Mouse (Mus musculus) liver, embryonic 12.5 days (tissue): Measurements from ENCODE around the gene Prg2. TPM values are rescaled to one million over a fixed set of nuclear protein-coding genes. Genes with fewer than 3 reads are reported as not detected.

ENCODE experiments used
- ATAC-seq: fragments of 200-750 bp; cut with Nextera tagmentation; 2 replicates; pipeline ENCODE4 v1.8.0; 2017; ENCODE audit warnings: moderate number of reproducible peaks, mild to moderate bottlenecking, moderate library complexity
- H3K27ac ChIP-seq: fragments of 300-500 bp; sonication (generic); 2 replicates; pipeline ENCODE4 v1.5.1; 2016; ENCODE audit warnings: mild to moderate bottlenecking
- H3K27me3 ChIP-seq: fragments of 300-500 bp; sonication (generic); replicated peaks from 2 replicates; pipeline ENCODE4 v1.6.1; 2016; ENCODE audit warnings: mild to moderate bottlenecking, moderate library complexity
- H3K36me3 ChIP-seq: fragments of 300-500 bp; sonication (generic); 2 replicates; pipeline ENCODE4 v1.6.1; 2016; ENCODE audit warnings: mild to moderate bottlenecking, moderate library complexity
- H3K4me1 ChIP-seq: fragments of 300-500 bp; sonication (generic); 2 replicates; pipeline ENCODE4 v1.6.1; 2016
- H3K4me2 ChIP-seq: fragments of 300-500 bp; sonication (generic); 2 replicates; pipeline ENCODE4 v1.6.1; 2016; ENCODE audit warnings: mild to moderate bottlenecking, moderate library complexity
- H3K4me3 ChIP-seq: fragments of 300-500 bp; sonication (generic); 2 replicates; pipeline ENCODE4 v1.5.1; 2016; ENCODE audit warnings: mild to moderate bottlenecking, moderate library complexity
- H3K9ac ChIP-seq: fragments of 300-500 bp; sonication (generic); 2 replicates; pipeline ENCODE4 v1.6.1; 2016; ENCODE audit warnings: mild to moderate bottlenecking, moderate library complexity
- H3K9me3 ChIP-seq: fragments of 300-500 bp; sonication (generic); replicated peaks from 2 replicates; pipeline ENCODE4 v1.6.1; 2016; ENCODE audit warnings: mild to moderate bottlenecking, moderate library complexity
- WGBS: fragments of 180-500 bp; shearing (Covaris S2); methylation state at CpG from one replicate; pipeline ENCODE4 v1.1.7; 2016; ENCODE audit not compliant: insufficient replicate concordance; 5-methylcytosine and 5-hydroxymethylcytosine counted together
- polyA plus RNA-seq: library from polyadenylated mRNA; unstranded; fragments of >200 nt; fragmentation: Nextera tagmentation; extraction: Ambion mirVana; gene quantifications from 2 replicates; pipeline ENCODE4 v1.2.1, GENCODE M21; 2016

Prg2 gene
- polyA plus RNA-seq, result 27.7 and 79.1 TPM in 2 replicates

- H3K36me3 ChIP-seq, result no peaks in the 10 kb centered on the region
- H3K4me3 ChIP-seq, result no peak within 1 kb of the TSS
- H3K4me1 ChIP-seq, result 0 out of 2 replicates have a peak, but pooled peaks cover 4% of the 10 kb centered on the region
- H3K27ac ChIP-seq, result no peak within 1 kb of the TSS
- H3K9me3 ChIP-seq, result no peaks in the 10 kb centered on the region
- ATAC-seq, result no peak
- WGBS, result 30% methylated on average over 1 of the region's 1 CpGs
- peaks cover 33% of the 10 kb centered on the region for H3K27me3 ChIP-seq
- no peak within 1 kb of the TSS for H3K4me2 ChIP-seq
- no peak within 1 kb of the TSS for H3K9ac ChIP-seq
Observed at GRCm38 (mm10) chr2:84980188-84980587, at the start of gene Prg2. Gene Prg2, plus strand, starts transcription at chr2:84980461.

GRCm38 (mm10) chr2:84933992-84934648 lies 46.1 kb upstream of the Prg2 start:
- 45% methylated on average over 8 of the region's 8 CpGs for whole genome bisulfite sequencing
- Histone ChIP-seq H3K27ac (no peak overlapping the region), H3K4me2 (no peak overlapping the region), H3K4me3 (no peak overlapping the region), H3K36me3 (peaks cover 11% of the 10 kb centered on the region), H3K4me1 (peaks cover 42% of the 10 kb centered on the region), H3K27me3 (peaks cover 26% of the 10 kb centered on the region), H3K9ac (no peak overlapping the region), H3K9me3 (no peaks in the 10 kb centered on the region)
- no peak for ATAC-seq

- no peak for ATAC-seq
- no peak overlapping the region for H3K27ac ChIP-seq
- no peak overlapping the region for H3K9ac ChIP-seq
- peaks cover 21% of the 10 kb centered on the region for H3K27me3 ChIP-seq
- peaks cover 47% of the 10 kb centered on the region for H3K4me1 ChIP-seq
- 74% methylated on average over 4 of the region's 4 CpGs for WGBS
- no peak overlapping the region for H3K4me2 ChIP-seq
- no peak overlapping the region for H3K4me3 ChIP-seq
- H3K9me3 ChIP-seq, result no peaks in the 10 kb centered on the region
- peaks cover 16% of the 10 kb centered on the region for H3K36me3 ChIP-seq
Observed at GRCm38 (mm10) chr2:84934649-84935007, 45.6 kb upstream of the Prg2 start.

- peaks cover 20% of the 10 kb centered on the region for H3K36me3 ChIP-seq
- peak overlapping the region; percentile 15; the same call in 1 of the 2 replicates for H3K9ac ChIP-seq
Observed at GRCm38 (mm10) chr2:84935065-84935464, 45.2 kb upstream of the Prg2 start.

GRCm38 (mm10) chr2:84936474-84937429 lies 43.5 kb upstream of the Prg2 start, which contains the start of gene Slc43a3:
Gene Slc43a3, plus strand, starts transcription at chr2:84936579.
- no peaks in the 10 kb centered on the region for H3K9me3 ChIP-seq
- 0 out of 2 replicates have a peak, but pooled peaks cover 4% of the 10 kb centered on the region for H3K27me3 ChIP-seq
- ATAC-seq, result peak; percentile 74
- peaks cover 37% of the 10 kb centered on the region for H3K36me3 ChIP-seq
- H3K4me1 ChIP-seq, result peaks cover 63% of the 10 kb centered on the region
- H3K27ac ChIP-seq, result peak within 1 kb of the TSS; percentile 100
- peak within 1 kb of the TSS; percentile 87 for H3K4me2 ChIP-seq
- peak within 1 kb of the TSS; percentile 98 for H3K9ac ChIP-seq
- H3K4me3 ChIP-seq, result peak within 1 kb of the TSS; percentile 86
- 3% methylated on average over 38 of the region's 38 CpGs for WGBS

More at GRCm38 (mm10) chr2:84935065-84935464, 45.2 kb upstream of the Prg2 start:
- H3K4me2 ChIP-seq, result peak overlapping the region; percentile 33
- H3K4me3 ChIP-seq, result no peak overlapping the region
- peaks cover 17% of the 10 kb centered on the region for H3K27me3 ChIP-seq
- no peak for ATAC-seq
- no peaks in the 10 kb centered on the region for H3K9me3 ChIP-seq
- peak overlapping the region; percentile 68 for H3K27ac ChIP-seq
- H3K4me1 ChIP-seq, result peaks cover 52% of the 10 kb centered on the region
- WGBS, result 81% methylated on average over 5 of the region's 5 CpGs

GRCm38 (mm10) chr2:84937491-84938150 lies 42.6 kb upstream of the Prg2 start:
- Histone ChIP-seq H3K27ac (peak overlapping the region; percentile 100), H3K9me3 (no peaks in the 10 kb centered on the region), H3K27me3 (no peaks in the 10 kb centered on the region), H3K36me3 (peaks cover 46% of the 10 kb centered on the region), H3K4me2 (peak overlapping the region; percentile 87), H3K9ac (peak overlapping the region; percentile 98), H3K4me3 (peak overlapping the region; percentile 86), H3K4me1 (peaks cover 72% of the 10 kb centered on the region)
- WGBS, result 18% methylated on average over 3 of the region's 3 CpGs
- ATAC-seq, result no peak

- peaks cover 78% of the 10 kb centered on the region for H3K4me1 ChIP-seq
- no peaks in the 10 kb centered on the region for H3K27me3 ChIP-seq
- peak; percentile 90 for ATAC-seq
- peak overlapping the region; percentile 100 for H3K27ac ChIP-seq
- WGBS, result 8% methylated on average over 5 of the region's 5 CpGs
- peak overlapping the region; percentile 98 for H3K9ac ChIP-seq
- H3K4me2 ChIP-seq, result peak overlapping the region; percentile 87
- peaks cover 54% of the 10 kb centered on the region for H3K36me3 ChIP-seq
- H3K4me3 ChIP-seq, result peak overlapping the region; percentile 86
- H3K9me3 ChIP-seq, result no peaks in the 10 kb centered on the region
Observed at GRCm38 (mm10) chr2:84938249-84938946, 41.9 kb upstream of the Prg2 start.

- ATAC-seq, result no peak
- Histone ChIP-seq H3K36me3 (peaks cover 63% of the 10 kb centered on the region), H3K4me3 (peak overlapping the region; percentile 86), H3K4me1 (peaks cover 79% of the 10 kb centered on the region), H3K4me2 (peak overlapping the region; percentile 87), H3K27me3 (no peaks in the 10 kb centered on the region), H3K9ac (peak overlapping the region; percentile 98), H3K9me3 (no peaks in the 10 kb centered on the region), H3K27ac (peak overlapping the region; percentile 100)
- 18% methylated on average over 3 of the region's 3 CpGs for WGBS
Observed at GRCm38 (mm10) chr2:84939306-84939705, 41.0 kb upstream of the Prg2 start.

- H3K27me3 ChIP-seq, result no peaks in the 10 kb centered on the region
- WGBS, result 51% methylated on average over 6 of the region's 6 CpGs
- H3K36me3 ChIP-seq, result peaks cover 67% of the 10 kb centered on the region
- H3K4me1 ChIP-seq, result peaks cover 79% of the 10 kb centered on the region
- peak overlapping the region; percentile 100 for H3K27ac ChIP-seq
- H3K9me3 ChIP-seq, result no peaks in the 10 kb centered on the region
- ATAC-seq, result peak; percentile 3; the same call in 1 of the 2 replicates
- peak overlapping the region; percentile 98 for H3K9ac ChIP-seq
- peak overlapping the region; percentile 86 for H3K4me3 ChIP-seq
- peak overlapping the region; percentile 87 for H3K4me2 ChIP-seq
Observed at GRCm38 (mm10) chr2:84939711-84940110, 40.5 kb upstream of the Prg2 start.

- H3K4me1 ChIP-seq, result peaks cover 86% of the 10 kb centered on the region
- peaks cover 83% of the 10 kb centered on the region for H3K36me3 ChIP-seq
Observed at GRCm38 (mm10) chr2:84941332-84941731, 38.9 kb upstream of the Prg2 start.

GRCm38 (mm10) chr2:84941795-84942194 lies 38.5 kb upstream of the Prg2 start:
- Histone ChIP-seq H3K4me2 (peak overlapping the region; percentile 32), H3K4me1 (peaks cover 90% of the 10 kb centered on the region), H3K9me3 (no peaks in the 10 kb centered on the region), H3K27ac (peak overlapping the region; percentile 58), H3K36me3 (peaks cover 88% of the 10 kb centered on the region), H3K4me3 (no peak overlapping the region), H3K27me3 (no peaks in the 10 kb centered on the region), H3K9ac (peak overlapping the region; percentile 98; the same call in 1 of the 2 replicates)
- WGBS, result 95% methylated on average over 4 of the region's 4 CpGs
- no peak for ATAC-seq

More at GRCm38 (mm10) chr2:84941332-84941731, 38.9 kb upstream of the Prg2 start:
- ATAC-seq, result no peak
- no peaks in the 10 kb centered on the region for H3K27me3 ChIP-seq
- peak overlapping the region; percentile 87 for H3K4me2 ChIP-seq
- WGBS, result 67% methylated on average over 2 of the region's 2 CpGs
- peak overlapping the region; percentile 98; the same call in 1 of the 2 replicates for H3K9ac ChIP-seq
- peak overlapping the region; percentile 100 for H3K27ac ChIP-seq
- H3K9me3 ChIP-seq, result no peaks in the 10 kb centered on the region
- peak overlapping the region; percentile 86 for H3K4me3 ChIP-seq
